ENCODE assay signal across 21 mouse cellular contexts in genomic region chr2:17290709-17291108, GRCm38 (mm10).
"Had no signal": no experiment of that assay in that cellular context is flagged by ENCODE, and none has a peak within 500 bp of the region (broad histone marks: within the 10 kb centered on the region; RNA-seq: fewer than 3 reads in every experiment).

No protein-coding gene starts in this region.

- DNase-seq: liver, postnatal 0 days; lung, adult 2 months; lung, postnatal 14 days; lung, postnatal 36 days; retina, postnatal 1 day; right cerebral cortex, adult 18-20 months; right cerebral cortex, postnatal 25 days; right cerebral cortex, postnatal 4 days; spleen, adult 18-20 months; thymus, adult 18-20 months; thymus, postnatal 14 days; thymus, postnatal 36 days had no signal

- ATAC-seq: liver, postnatal 0 days; lung, postnatal 0 days; midbrain, embryonic 13.5 days; midbrain, embryonic 15.5 days had no signal

- H3K4me3 ChIP-seq: liver, embryonic 15.5 days; lung, embryonic 15.5 days; megakaryocyte, embryonic 14.5 days; midbrain, embryonic 13.5 days; midbrain, embryonic 15.5 days; neural tube, embryonic 13.5 days; neural tube, embryonic 15.5 days had no signal

- H3K27ac ChIP-seq: liver, embryonic 15.5 days; lung, embryonic 15.5 days; macrophage; midbrain, embryonic 13.5 days; midbrain, embryonic 15.5 days; neural tube, embryonic 13.5 days; neural tube, embryonic 15.5 days had no signal
